Mouse (Mus musculus) kidney, adult 9 months (tissue): ENCODE results near the gene Plxna3.
"Not testable (repeated sequence)": the region's sequence is repeated elsewhere in the genome, so short reads cannot be mapped to it uniquely, and the experiment has no call there.

Source experiments
- DNase-seq: peaks from one replicate; pipeline ENCODE4 v3.0.0; 2022

Gene Plxna3

GRCm38 (mm10) chrX:74328725-74329161, at the start of gene Plxna3:
Gene Plxna3 (plus strand): TSS chrX:74329066.
- DNase-seq: peak; percentile 62

GRCm38 (mm10) chrX:74281041-74281731, 47.7 kb upstream of the Plxna3 start:
- no peak for DNase-seq

- peak; percentile 92 for DNase-seq
These were observed 47.0 kb upstream of the Plxna3 start, which contains the start of the genes Taz and Dnase1l1 for GRCm38 (mm10) chrX:74281732-74282394. Gene Taz (plus strand): TSS chrX:74281912. Gene Dnase1l1 (minus strand): TSS chrX:74282337.

- peak; percentile 90 for DNase-seq
These were observed 46.3 kb upstream of the Plxna3 start for GRCm38 (mm10) chrX:74282395-74283091.

GRCm38 (mm10) chrX:74283092-74283437, 45.8 kb upstream of the Plxna3 start:
- no peak for DNase-seq

- DNase-seq: no peak
These were observed 35.4 kb upstream of the Plxna3 start for GRCm38 (mm10) chrX:74293431-74293830.

GRCm38 (mm10) chrX:74296538-74297448, 32.1 kb upstream of the Plxna3 start, which contains the start of gene Atp6ap1:
Gene Atp6ap1 (plus strand): TSS chrX:74297097.
- peak; percentile 97 for DNase-seq

GRCm38 (mm10) chrX:74298348-74298747, 30.5 kb upstream of the Plxna3 start:
- DNase-seq: no peak

- no peak for DNase-seq
These were observed 29.1 kb upstream of the Plxna3 start for GRCm38 (mm10) chrX:74299721-74300120.

GRCm38 (mm10) chrX:74304867-74305700, 23.8 kb upstream of the Plxna3 start, which contains the start of gene Gdi1:
Gene Gdi1 (plus strand): TSS chrX:74304998.
- DNase-seq: peak; percentile 72

GRCm38 (mm10) chrX:74312540-74313464, 16.1 kb upstream of the Plxna3 start, which contains the start of gene Fam50a:
Gene Fam50a (plus strand): TSS chrX:74313033.
- DNase-seq: peak; percentile 90

- DNase-seq: no peak
These were observed 377 bp downstream of the Plxna3 start for GRCm38 (mm10) chrX:74329215-74329671.

GRCm38 (mm10) chrX:74330166-74330930, 1.5 kb downstream of the Plxna3 start:
- no peak for DNase-seq

GRCm38 (mm10) chrX:74352645-74353466, 24.0 kb downstream of the Plxna3 start:
- DNase-seq: no peak

GRCm38 (mm10) chrX:74353467-74353770, 24.6 kb downstream of the Plxna3 start, which contains the start of gene Lage3:
Gene Lage3 (minus strand): TSS chrX:74353618.
- DNase-seq: peak; percentile 81

- DNase-seq: not testable (repeated sequence)
These were observed 28.2 kb downstream of the Plxna3 start for GRCm38 (mm10) chrX:74357069-74357468.

GRCm38 (mm10) chrX:74359171-74359570, 30.3 kb downstream of the Plxna3 start:
- DNase-seq: peak; percentile 40

GRCm38 (mm10) chrX:74367512-74367911, 38.6 kb downstream of the Plxna3 start:
- no peak for DNase-seq
